Mouse (Mus musculus) layer of hippocampus, postnatal 10 days (tissue): ENCODE measurements around the gene Camk1d. TPM values are rescaled to one million over a fixed set of nuclear protein-coding genes. Genes with fewer than 3 reads are reported as not detected.

Experiments
- DNase-seq, 2 experiments: peaks; one replicate each; pipeline ENCODE4 v3.0.0; 2021; ENCODE audit warnings: low spot score in 2 of 2
- total RNA-seq, 2 experiments: library from RNA; stranded (reverse); gene quantifications; 2 replicates each; pipeline ENCODE4 v1.2.3; 2021

The Camk1d gene
- total RNA-seq, 2 experiments from 2014 or later, result 124 to 128 TPM

- no peak for DNase-seq
Measured at GRCm38 (mm10) chr2:5712255-5712654, 2.1 kb downstream of the Camk1d start.

- DNase-seq, result no peak
Measured at GRCm38 (mm10) chr2:5709911-5710310, 4.4 kb downstream of the Camk1d start.

- DNase-seq, result no peak
Measured at GRCm38 (mm10) chr2:5707871-5708733, 6.2 kb downstream of the Camk1d start.

- no peak for DNase-seq
Measured at GRCm38 (mm10) chr2:5706618-5707017, 7.7 kb downstream of the Camk1d start.

GRCm38 (mm10) chr2:5702370-5702769 lies 11.9 kb downstream of the Camk1d start:
- no peak for DNase-seq

- no peak for DNase-seq
Measured at GRCm38 (mm10) chr2:5700931-5701330, 13.4 kb downstream of the Camk1d start.

GRCm38 (mm10) chr2:5698451-5698850 lies 15.9 kb downstream of the Camk1d start:
- no peak for DNase-seq

- DNase-seq, result no peak
Measured at GRCm38 (mm10) chr2:5694094-5694493, 20.2 kb downstream of the Camk1d start.

- no peak for DNase-seq
Measured at GRCm38 (mm10) chr2:5691729-5692128, 22.6 kb downstream of the Camk1d start.

GRCm38 (mm10) chr2:5683366-5683765 lies 30.9 kb downstream of the Camk1d start:
- no peak for DNase-seq

- no peak for DNase-seq
Measured at GRCm38 (mm10) chr2:5681909-5682308, 32.4 kb downstream of the Camk1d start.

GRCm38 (mm10) chr2:5681302-5681701 lies 33.0 kb downstream of the Camk1d start:
- no peak for DNase-seq

- no peak for DNase-seq
Measured at GRCm38 (mm10) chr2:5679055-5679454, 35.3 kb downstream of the Camk1d start.

- DNase-seq, result no peak
Measured at GRCm38 (mm10) chr2:5677472-5677871, 36.8 kb downstream of the Camk1d start.

- no peak for DNase-seq
Measured at GRCm38 (mm10) chr2:5676786-5677185, 37.5 kb downstream of the Camk1d start.

GRCm38 (mm10) chr2:5676143-5676483 lies 38.2 kb downstream of the Camk1d start:
- no peak for DNase-seq

- DNase-seq, result peak; percentile 64 to 68
Measured at GRCm38 (mm10) chr2:5675431-5676142, 38.7 kb downstream of the Camk1d start.

- DNase-seq, result no peak
Measured at GRCm38 (mm10) chr2:5674512-5674911, 39.8 kb downstream of the Camk1d start.

- no peak for DNase-seq
Measured at GRCm38 (mm10) chr2:5673816-5674215, 40.5 kb downstream of the Camk1d start.

GRCm38 (mm10) chr2:5672906-5673589 lies 41.3 kb downstream of the Camk1d start:
- DNase-seq, result no peak

- no peak for DNase-seq
Measured at GRCm38 (mm10) chr2:5670146-5670545, 44.2 kb downstream of the Camk1d start.

- no peak for DNase-seq
Measured at GRCm38 (mm10) chr2:5669498-5670040, 44.7 kb downstream of the Camk1d start.
